Mouse (Mus musculus) testis, adult 2 months (tissue): ENCODE results near the gene Cd82. TPM values are rescaled to one million over a fixed set of nuclear protein-coding genes. Genes with fewer than 3 reads are reported as not detected.

Source experiments
- H3K27ac ChIP-seq: fragments of 200-500 bp; 2 replicates; pipeline ENCODE4 v1.5.1; 2012; ENCODE audit warnings: low read depth, low read length; ENCODE audit not compliant: control insufficient read depth, insufficient read depth
- H3K27me3 ChIP-seq: fragments of 200-500 bp; 2 replicates; pipeline ENCODE4 v1.6.1; 2012; ENCODE audit warnings: mild to moderate bottlenecking, low read length, moderate library complexity; ENCODE audit not compliant: control insufficient read depth, insufficient read depth
- H3K36me3 ChIP-seq: fragments of 200-500 bp; 2 replicates; pipeline ENCODE4 v1.6.1; 2012; ENCODE audit warnings: mild to moderate bottlenecking, low read length; ENCODE audit not compliant: control insufficient read depth, insufficient read depth
- H3K4me1 ChIP-seq: fragments of 200-500 bp; 2 replicates; pipeline ENCODE4 v1.6.1; 2012; ENCODE audit warnings: low read length; ENCODE audit not compliant: control insufficient read depth, insufficient read depth
- H3K4me3 ChIP-seq: fragments of 200-500 bp; 2 replicates; pipeline ENCODE4 v1.5.1; 2012; ENCODE audit warnings: low read depth, mild to moderate bottlenecking, low read length, moderate library complexity, mixed read lengths; ENCODE audit not compliant: control insufficient read depth
- CTCF ChIP-seq: fragments of 200-500 bp; IDR thresholded peaks from 2 replicates; pipeline ENCODE4 v1.5.1; 2012; ENCODE audit warnings: low read depth, mild to moderate bottlenecking, inconsistent platforms, low read length, moderate library complexity; ENCODE audit not compliant: control insufficient read depth, insufficient read depth, insufficient replicate concordance
- POLR2A ChIP-seq: fragments of 200-500 bp; IDR thresholded peaks from 2 replicates; pipeline ENCODE4 v1.6.1; 2012; ENCODE audit warnings: low read depth, mild to moderate bottlenecking, inconsistent platforms, low read length, moderate library complexity; ENCODE audit not compliant: control insufficient read depth
- polyA plus RNA-seq: library from polyadenylated mRNA; depleted of rRNA; stranded (reverse); fragments of >200 nt; gene quantifications from 2 replicates; pipeline ENCODE4 v1.2.3, GENCODE M21; 2012

The Cd82 gene
- polyA plus RNA-seq, 1 experiment, result 29.9 TPM

DNA sequence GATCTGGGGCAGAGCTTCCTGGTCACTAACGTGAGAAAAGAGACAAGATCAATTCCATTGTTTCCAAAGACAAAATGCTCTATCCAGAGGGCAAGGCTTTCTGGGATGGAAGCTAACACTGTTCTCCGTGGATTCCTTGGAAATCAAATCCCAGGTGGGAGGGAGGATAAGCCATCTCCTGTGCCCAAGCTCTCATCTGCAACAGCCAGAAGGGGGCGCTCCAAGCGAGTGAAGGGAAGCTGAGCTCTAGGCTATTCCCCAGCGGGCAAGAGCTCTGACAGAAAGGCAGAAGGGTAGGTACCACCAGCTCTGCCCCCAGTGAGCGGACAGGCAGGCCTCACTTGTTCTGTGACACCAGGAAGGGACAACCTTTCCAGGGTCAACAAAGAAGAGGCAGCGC lies 41.6 kb downstream of the Cd82 start:
- Histone ChIP-seq H3K27ac (no peak overlapping the region), H3K27me3 (no peaks in the 10 kb centered on the region), H3K4me3 (no peak overlapping the region), H3K36me3 (no peaks in the 10 kb centered on the region), H3K4me1 (no peaks in the 10 kb centered on the region)
- TF ChIP-seq POLR2A (no peak), CTCF (peak; percentile 68; the same call in 1 of the 2 replicates)

DNA sequence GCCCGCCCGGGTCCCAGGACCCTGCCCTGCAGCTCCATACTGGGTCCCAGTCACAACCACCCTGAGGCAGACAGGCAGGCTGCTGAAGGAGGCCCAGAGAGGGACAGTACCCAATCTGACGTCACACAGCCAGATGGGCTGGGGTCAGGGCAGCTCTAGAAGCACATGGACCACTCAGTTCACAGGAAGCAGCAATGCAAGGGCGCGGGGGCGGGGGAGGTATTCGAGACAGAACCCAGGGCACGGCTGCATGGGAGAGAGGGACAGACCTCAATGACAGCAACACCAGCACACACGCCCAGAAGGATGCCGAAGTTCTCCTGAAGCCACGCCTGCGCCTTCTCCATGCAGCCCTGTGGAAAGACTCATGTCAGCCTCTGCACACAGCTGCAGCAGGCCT lies 43.0 kb downstream of the Cd82 start:
- Histone ChIP-seq H3K36me3 (no peaks in the 10 kb centered on the region), H3K27ac (no peak overlapping the region), H3K4me1 (no peaks in the 10 kb centered on the region), H3K27me3 (no peaks in the 10 kb centered on the region), H3K4me3 (no peak overlapping the region)
- TF ChIP-seq POLR2A (no peak), CTCF (no peak)

DNA sequence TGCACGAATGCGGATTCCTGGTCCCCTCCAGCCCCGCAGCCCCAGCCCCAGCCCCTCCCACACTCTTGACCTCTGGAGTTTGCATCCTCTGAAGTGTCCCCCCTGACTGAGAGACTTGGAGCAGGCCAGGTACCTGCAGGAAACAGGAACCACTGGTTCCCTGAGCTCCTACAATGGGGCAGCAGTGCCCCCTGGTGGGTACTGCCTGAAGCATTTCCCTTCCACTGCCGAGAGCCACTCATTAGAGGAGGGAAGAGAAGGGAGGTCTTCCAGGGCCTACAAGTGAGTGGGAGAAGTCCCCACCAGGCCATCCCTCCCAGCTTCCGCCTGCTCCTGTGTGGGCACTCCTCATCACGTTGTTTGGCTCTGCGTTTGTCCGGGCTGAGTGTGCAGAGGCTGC lies 44.5 kb downstream of the Cd82 start:
- Histone ChIP-seq H3K27ac (no peak overlapping the region), H3K4me1 (no peaks in the 10 kb centered on the region), H3K4me3 (no peak overlapping the region), H3K27me3 (no peaks in the 10 kb centered on the region), H3K36me3 (no peaks in the 10 kb centered on the region)
- peak; percentile 67; the same call in 1 of the 2 replicates for TF ChIP-seq CTCF
- TF ChIP-seq POLR2A, result no peak

DNA sequence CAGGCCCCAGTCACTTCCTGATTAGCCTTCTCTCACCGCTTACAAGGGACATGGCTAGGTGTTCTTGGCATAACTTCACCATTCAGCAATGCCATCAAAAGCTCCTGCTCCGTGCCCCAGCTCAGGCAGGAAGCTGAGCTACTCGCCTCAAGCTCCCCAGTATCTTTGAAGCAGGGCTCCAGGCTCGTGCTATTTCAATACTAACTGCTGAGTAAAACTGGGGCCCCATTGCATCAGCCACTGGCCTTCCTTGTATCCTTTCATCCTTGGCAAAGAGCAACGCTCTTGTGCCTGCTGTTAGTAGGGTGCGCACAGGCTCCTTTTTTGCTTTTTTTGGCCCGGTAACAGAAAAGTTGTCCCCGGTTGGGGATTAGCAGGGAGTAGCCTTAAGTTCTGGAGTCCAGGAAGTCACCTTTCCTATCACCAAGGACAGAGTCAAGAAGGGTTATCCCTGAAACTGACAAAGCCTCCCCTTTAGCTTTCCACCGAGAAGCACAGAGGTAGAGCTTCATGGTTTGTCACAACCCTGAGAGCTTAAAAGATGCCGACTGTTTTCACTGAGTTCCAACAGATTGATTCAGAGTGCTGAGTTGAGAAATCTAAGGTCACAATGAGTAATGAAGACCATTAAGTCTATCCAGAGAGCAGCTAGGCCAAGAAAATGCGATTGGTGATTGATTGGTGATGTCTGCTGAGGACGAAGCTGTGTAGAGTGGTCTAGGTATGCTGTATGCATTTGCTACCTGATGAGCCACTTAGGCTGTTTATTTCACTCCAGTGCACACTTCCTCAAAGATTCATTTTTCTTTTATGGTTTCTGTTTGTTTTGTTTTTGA lies 45.8 kb downstream of the Cd82 start:
- Histone ChIP-seq H3K36me3 (no peaks in the 10 kb centered on the region), H3K4me3 (no peak overlapping the region), H3K27me3 (no peaks in the 10 kb centered on the region), H3K4me1 (no peaks in the 10 kb centered on the region), H3K27ac (no peak overlapping the region)
- TF ChIP-seq CTCF (no peak), POLR2A (no peak)

DNA sequence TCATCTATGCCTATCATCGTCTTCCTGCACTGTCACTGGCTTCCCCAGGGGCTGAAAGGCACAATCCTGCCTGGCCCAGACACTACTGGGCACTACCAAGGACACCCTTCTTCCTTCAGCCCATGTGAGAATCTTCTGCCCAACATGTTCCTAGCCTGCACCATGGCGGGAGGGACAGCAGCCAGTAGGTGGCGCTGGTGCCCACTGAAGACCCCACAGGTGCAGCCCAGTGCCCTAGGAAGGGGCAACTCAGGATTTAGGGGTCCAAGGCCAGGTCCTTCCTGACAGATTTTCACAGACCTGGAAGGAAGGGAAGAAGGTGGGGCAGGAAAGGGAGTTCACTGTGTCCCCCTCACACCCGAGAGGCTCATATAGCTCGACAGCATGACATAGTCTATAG lies 47.7 kb downstream of the Cd82 start:
- H3K4me1 ChIP-seq, result no peaks in the 10 kb centered on the region
- TF ChIP-seq CTCF, result peak; percentile 82
- no peak for TF ChIP-seq POLR2A
- H3K27me3 ChIP-seq, result no peaks in the 10 kb centered on the region
- H3K4me3 ChIP-seq, result no peak overlapping the region
- H3K27ac ChIP-seq, result no peak overlapping the region
- no peaks in the 10 kb centered on the region for H3K36me3 ChIP-seq

DNA sequence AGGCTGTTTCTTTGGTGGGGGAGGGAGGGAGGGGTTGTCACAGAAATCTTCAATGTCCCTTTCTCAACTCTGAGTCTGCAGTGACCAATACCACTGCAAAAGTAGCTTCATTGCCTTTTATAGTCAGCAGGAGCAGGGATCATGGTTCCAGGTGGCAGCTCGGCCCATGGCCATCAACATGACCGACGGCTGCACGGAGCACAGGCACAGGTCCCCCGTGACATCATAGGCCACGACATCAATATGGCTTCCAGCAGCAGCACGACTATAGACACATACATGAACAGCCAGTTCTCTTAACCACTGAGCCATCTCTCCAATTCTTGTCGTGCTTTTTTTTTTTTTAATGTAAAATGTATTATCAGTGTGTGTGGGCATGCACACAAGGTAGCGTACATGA lies 48.8 kb downstream of the Cd82 start:
- H3K27me3 ChIP-seq, result no peaks in the 10 kb centered on the region
- no peaks in the 10 kb centered on the region for H3K36me3 ChIP-seq
- no peaks in the 10 kb centered on the region for H3K4me1 ChIP-seq
- no peak overlapping the region for H3K27ac ChIP-seq
- no peak overlapping the region for H3K4me3 ChIP-seq
- TF ChIP-seq POLR2A, result no peak
- no peak for TF ChIP-seq CTCF

DNA sequence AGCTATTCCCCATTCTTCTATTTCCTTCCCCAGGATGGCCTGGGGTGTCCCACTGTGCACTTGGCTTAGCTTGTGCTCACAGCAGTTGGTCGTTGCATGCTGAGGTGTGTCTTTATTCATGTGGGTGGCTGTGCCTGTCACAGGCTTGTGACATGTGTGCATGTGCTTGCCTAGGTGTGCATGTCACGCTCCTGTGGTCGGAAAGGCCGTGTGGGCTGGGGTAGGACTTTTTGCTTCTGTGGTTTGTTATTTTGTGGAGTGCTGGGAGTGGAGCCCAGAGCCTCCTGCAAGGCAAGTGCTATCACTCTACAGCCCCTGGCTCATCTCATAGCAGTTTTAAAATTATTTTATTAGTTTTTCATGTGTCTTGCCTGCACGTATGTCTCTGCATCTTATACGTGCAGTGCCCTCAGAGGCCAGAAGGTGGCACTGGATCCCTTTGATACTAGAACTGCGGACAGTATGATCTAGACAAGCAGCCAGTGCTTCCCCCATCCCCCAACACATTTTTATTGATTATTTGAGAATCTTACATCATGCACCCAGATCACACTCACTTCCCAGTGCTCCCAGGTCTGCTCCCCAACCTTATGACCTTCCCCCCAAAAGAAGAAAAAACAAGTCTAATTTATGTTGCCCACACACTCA lies 49.4 kb downstream of the Cd82 start:
- TF ChIP-seq CTCF, result peak; percentile 5; the same call in 1 of the 2 replicates
- no peak for TF ChIP-seq POLR2A
- H3K4me3 ChIP-seq, result no peak overlapping the region
- H3K36me3 ChIP-seq, result no peaks in the 10 kb centered on the region
- no peaks in the 10 kb centered on the region for H3K27me3 ChIP-seq
- no peaks in the 10 kb centered on the region for H3K4me1 ChIP-seq
- H3K27ac ChIP-seq, result no peak overlapping the region
